Mouse (Mus musculus): ENCODE results near the gene Ugt1a8. TPM values are rescaled to one million over a fixed set of nuclear protein-coding genes. Genes with fewer than 3 reads are reported as not detected.

Gene Ugt1a8
- total RNA-seq, 2 experiments from 2014 or later: not detected

- DNase-seq (ENCODE audit: low spot score in 2 of 2): no peak
These were observed 171.4 kb downstream of the Ugt1a8 start for GRCm38 (mm10) chr1:88258881-88259642.

DNA sequence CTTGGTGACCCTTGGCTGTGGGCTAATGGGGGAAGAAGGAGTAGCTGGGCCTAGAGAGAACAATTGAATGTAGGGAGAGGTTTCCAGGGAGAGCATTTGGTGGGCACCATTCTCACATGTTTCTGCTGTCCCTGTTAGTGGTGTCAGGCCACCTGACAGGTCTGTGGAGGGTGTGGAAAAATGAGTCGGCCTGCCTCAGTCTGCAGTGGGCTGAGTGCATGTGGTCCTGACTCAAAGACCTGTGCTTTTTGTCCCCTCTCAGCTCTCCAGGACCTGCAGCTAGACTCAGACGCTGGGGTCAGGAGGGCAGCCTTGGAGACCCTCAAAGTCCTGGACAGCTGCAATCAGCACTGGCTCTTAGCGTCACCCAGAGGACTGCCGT lies 172.0 kb downstream of the Ugt1a8 start:
- DNase-seq (ENCODE audit: low spot score in 2 of 2): no peak

DNA sequence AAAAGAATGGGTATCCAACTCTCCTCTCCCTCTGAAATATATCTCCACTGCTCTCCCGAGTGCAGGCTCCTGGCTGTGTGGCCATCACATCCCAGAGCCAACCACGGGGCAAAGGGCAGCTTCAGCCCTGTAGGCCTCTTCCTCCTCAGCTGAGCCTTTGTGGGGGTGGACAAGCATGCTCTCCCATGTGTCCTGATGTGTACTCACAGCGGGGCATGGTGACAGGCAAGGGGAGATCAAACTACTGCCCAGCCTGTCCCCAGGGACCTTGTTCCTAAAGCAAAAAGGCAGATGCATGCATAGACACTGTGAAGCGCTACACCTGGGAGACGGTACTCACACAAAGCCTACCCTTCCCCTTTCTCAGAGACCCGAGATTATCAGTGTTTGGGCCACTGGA lies 172.5 kb downstream of the Ugt1a8 start:
- DNase-seq (ENCODE audit: low spot score in 2 of 2): no peak

DNA sequence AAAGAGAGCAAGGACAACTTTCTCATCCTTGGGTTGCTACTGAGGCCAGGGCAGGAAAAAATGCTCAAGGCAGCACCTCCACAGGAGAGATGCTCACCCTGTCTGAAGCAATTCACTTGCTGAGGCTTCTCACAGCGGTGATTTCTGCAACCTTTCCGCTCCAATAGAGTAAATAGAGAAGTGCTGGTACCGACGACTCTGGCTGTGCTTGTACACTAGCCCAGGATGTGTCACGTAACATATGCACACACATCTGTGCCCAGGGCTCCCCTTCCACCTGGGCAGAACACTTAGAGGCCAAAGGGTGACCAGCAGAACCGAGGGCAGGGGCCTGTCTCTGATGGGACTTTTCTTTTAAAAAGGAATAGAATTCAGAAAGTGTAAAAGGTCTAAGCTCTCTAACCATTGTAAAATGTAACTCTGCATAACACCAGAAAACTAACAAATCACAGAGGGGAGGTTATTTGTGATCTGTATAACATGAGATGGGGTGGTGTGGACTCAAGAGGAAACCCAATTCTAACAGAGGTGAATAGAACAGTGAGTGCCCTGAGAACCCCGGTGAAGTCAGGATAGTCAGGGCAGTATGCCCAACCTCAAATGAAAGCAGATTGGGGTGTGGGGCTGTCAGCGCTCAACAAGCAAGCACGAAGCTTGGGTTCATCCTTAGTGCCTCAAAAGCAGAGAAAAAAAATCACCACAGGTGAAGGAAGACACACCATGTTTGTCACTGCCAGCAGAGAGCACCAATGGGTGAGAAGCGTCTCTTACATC lies 173.2 kb downstream of the Ugt1a8 start:
- DNase-seq (ENCODE audit: low spot score in 2 of 2): no peak

DNA sequence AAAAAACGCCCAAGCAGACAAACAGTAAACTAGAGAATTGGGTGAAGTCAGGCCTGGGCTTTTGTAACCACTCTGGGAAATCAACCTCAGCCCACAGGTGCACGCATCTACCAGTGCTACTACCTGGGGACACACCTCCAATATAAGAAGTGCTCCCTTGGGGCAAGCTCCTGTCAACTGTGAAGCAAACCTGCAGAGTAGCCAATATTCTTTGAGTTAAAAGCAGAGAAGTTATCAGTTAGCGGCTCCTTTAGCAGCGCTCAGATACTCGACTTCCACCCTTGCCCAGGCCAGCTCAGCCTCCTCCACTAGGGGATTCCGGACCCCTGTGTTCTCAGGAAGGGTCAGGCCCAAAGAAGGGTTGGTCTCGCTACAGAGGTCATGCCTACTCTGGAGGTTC lies 174.1 kb downstream of the Ugt1a8 start:
- DNase-seq (ENCODE audit: low spot score in 2 of 2): no peak

- no peak for DNase-seq (ENCODE audit: low spot score in 2 of 2)
These were observed 174.6 kb downstream of the Ugt1a8 start for GRCm38 (mm10) chr1:88262255-88262654.

GRCm38 (mm10) chr1:88262961-88263360 lies 175.3 kb downstream of the Ugt1a8 start:
- DNase-seq (ENCODE audit: low spot score in 2 of 2): no peak

DNA sequence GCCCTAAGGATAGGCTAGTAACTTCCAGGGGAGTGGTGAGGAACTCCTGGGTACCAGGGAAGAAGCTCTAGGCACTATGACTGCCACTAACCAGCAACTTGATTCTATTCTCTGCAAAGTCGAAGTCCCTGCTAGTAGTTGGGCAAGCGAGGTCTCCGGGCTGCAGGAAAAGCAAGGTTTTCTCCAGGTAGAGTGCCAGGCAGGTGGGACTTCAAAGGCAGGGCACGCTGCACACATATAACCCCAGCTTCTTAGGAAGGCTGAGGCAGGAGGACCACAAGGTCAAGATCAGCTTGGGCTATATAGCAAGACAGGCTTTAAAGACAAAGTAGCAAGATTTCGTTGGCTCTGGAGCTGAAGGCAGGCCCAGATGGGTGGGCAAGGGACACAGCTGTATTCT lies 176.2 kb downstream of the Ugt1a8 start:
- DNase-seq (ENCODE audit: low spot score in 2 of 2): no peak

- no peak for DNase-seq (ENCODE audit: low spot score in 2 of 2)
These were observed 176.7 kb downstream of the Ugt1a8 start for GRCm38 (mm10) chr1:88264237-88264868.

DNA sequence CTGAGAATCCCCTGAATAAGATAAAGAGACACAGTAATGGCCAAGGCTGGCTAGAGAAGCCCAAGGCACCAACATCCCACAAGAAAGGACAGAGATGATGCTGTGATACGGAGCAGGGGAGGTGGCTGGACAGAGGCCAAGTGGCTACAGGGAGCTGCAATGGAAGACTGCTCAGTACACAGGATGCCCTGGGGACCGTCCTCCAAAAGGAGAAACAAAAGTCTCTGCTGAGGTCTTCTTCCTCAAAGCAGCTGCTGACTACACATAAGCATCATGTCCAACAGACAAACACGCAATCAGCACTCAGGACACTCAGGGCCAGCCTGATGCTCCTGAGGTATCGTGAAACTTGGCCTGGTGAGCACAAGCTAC lies 177.2 kb downstream of the Ugt1a8 start:
- no peak for DNase-seq (ENCODE audit: low spot score in 2 of 2)

DNA sequence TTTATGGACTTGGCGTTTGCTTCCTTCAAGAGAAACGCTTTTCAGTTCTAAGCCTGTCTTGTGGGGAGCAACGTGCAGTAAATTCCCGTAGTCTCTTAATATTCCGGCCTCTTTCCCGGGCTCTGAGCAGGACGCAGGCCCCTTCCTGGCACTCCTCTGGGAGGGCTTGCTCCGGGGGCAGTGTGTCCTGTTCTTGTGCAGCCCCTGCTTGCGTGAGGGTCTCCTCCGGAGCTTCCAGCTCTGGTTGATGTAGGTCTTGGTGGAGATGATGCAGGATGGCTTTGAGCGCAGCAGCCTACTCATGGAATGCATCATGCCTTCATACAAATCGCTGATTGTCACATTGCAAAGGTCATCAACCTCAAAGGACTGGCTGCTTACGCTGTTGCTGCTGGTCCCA lies 178.5 kb downstream of the Ugt1a8 start:
- no peak for DNase-seq (ENCODE audit: low spot score in 2 of 2)

- no peak for DNase-seq (ENCODE audit: low spot score in 2 of 2)
These were observed 179.9 kb downstream of the Ugt1a8 start for GRCm38 (mm10) chr1:88267489-88267888.

- DNase-seq (ENCODE audit: low spot score in 2 of 2): no peak
These were observed 180.5 kb downstream of the Ugt1a8 start for GRCm38 (mm10) chr1:88268070-88268469.

Other genes with a start within 250 kb of the Ugt1a8 start
- 10 to 100 TPM; 96.9 to 97.1 TPM for gene Dgkd, start 234.5 kb upstream of the Ugt1a8 start, total RNA-seq (2021)
- 10 to 100 TPM; 19.1 to 21.6 TPM for gene Usp40, start 79.3 kb upstream of the Ugt1a8 start, total RNA-seq (2021)
- not detected for gene Ugt1a10, start 32.4 kb upstream of the Ugt1a8 start, total RNA-seq (2021)
- not detected for gene Ugt1a9, start 17.0 kb upstream of the Ugt1a8 start, total RNA-seq (2021)
- gene Ugt1a7c, start 7.2 kb downstream of the Ugt1a8 start, total RNA-seq (2021): under 1 TPM; 0.21 to 0.44 TPM
- gene Ugt1a6b, start 15.4 kb downstream of the Ugt1a8 start, total RNA-seq (2021): under 1 TPM in 1 of 2 experiments, not detected in 1; 0.30 TPM
- 1 to 10 TPM; 1.4 to 2.1 TPM for gene Ugt1a6a, start 47.0 kb downstream of the Ugt1a8 start, total RNA-seq (2021)
- gene Ugt1a5, start 78.2 kb downstream of the Ugt1a8 start, total RNA-seq (2021): not detected
- not detected for gene Ugt1a2, start 112.8 kb downstream of the Ugt1a8 start, total RNA-seq (2021)
- gene Dnajb3, start 118.0 kb downstream of the Ugt1a8 start, total RNA-seq (2021): 1 to 10 TPM; 1.2 TPM
- not detected for gene Ugt1a1, start 124.1 kb downstream of the Ugt1a8 start, total RNA-seq (2021)
- gene Mroh2a, start 139.2 kb downstream of the Ugt1a8 start, total RNA-seq (2021): under 1 TPM in 1 of 2 experiments, not detected in 1; 0.58 TPM
- 10 to 100 TPM; 46.6 to 48.6 TPM for gene Hjurp, start 189.8 kb downstream of the Ugt1a8 start, total RNA-seq (2021)
- under 1 TPM; 0.26 to 0.30 TPM for gene Trpm8, start 189.8 kb downstream of the Ugt1a8 start, total RNA-seq (2021)

All from left cerebral cortex, adult 18-20 months (tissue).